Comparison of ENCODE assay signal across 8 mouse cellular contexts in the genomic region with DNA sequence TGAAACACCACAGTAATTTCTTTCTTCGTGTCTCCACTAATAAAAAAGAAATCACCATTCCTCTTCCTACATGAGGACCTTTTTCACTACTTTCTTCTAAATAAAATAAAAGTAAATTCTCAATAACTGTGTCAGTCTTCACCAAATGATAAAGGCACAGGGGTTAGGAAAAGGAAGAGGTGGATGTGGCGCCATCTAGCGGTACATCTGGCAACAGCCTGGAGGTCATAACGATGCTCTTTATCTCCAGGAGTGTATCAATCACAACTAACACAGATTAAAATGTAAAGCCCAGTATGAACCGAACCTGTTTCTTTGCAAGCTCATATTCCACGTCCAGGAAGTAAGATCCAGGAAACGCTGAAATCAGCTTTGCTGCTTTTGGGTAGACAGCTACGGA.
A peak's percentile ranks its signal among the peaks of the same experiment; 100 is the strongest.
DNase-seq lines count a peak whose midpoint lies in the region; TF ChIP-seq lines count a peak whose summit lies in the region.
"Had no signal": no experiment of that assay in that cellular context is flagged by ENCODE, and none has a peak within 500 bp of the region (broad histone marks: within the 10 kb centered on the region; RNA-seq: fewer than 3 reads in every experiment).

No protein-coding gene starts in this region.

- peak; percentile 60 for TF ChIP-seq CTCF in lung, adult 2 months (IDR thresholded peaks at IDR 0.05; ENCODE audit: insufficient read depth, low read length)

- WGBS in lung, adult 2 months, result 70% methylated on average over 8 of the region's 8 CpGs

- no peaks in the 10 kb centered on the region for H3K4me1 ChIP-seq in lung, adult 2 months (ENCODE audit: control insufficient read depth, insufficient read depth, low read length)
- H3K4me1 ChIP-seq: lung, embryonic 15.5 days had no signal

- no peak for TF ChIP-seq POLR2A in lung, adult 2 months (IDR thresholded peaks at IDR 0.05; ENCODE audit: borderline replicate concordance, extremely low read depth, low read depth, low read length)

- H3K4me3 ChIP-seq in lung, adult 2 months (replicated peaks; ENCODE audit: extremely low read depth, low read depth, low read length), result no peak overlapping the region
- H3K4me3 ChIP-seq: lung, embryonic 15.5 days had no signal

- peak; percentile 39 for DNase-seq in layer of hippocampus, adult 11-12 months (ENCODE audit: low spot score)
- DNase-seq in layer of hippocampus, adult 9-10 months (ENCODE audit: low spot score), result no peak
- peak; percentile 58 for DNase-seq in R1 (ENCODE audit: low read depth, low spot score)
- peak; percentile 12 to 24 for DNase-seq in frontal cortex, postnatal 36 days (ENCODE audit: low spot score in 2 of 2)
- peak; percentile 41 for DNase-seq in lung, adult 2 months
- DNase-seq in thymus, adult 18-20 months, result no peak
- no peak for DNase-seq in cerebellum, adult 11-12 months

Comparison
In these comparisons a context has a peak if more than half of its experiments do, and no peak if none do; other contexts are left out.
1. DNase-seq: peak in layer of hippocampus, adult 11-12 months (single experiment), R1 (single experiment), frontal cortex, postnatal 36 days (2 of 2) and lung, adult 2 months (single experiment); none in layer of hippocampus, adult 9-10 months (single experiment), thymus, adult 18-20 months (0 of 2) and cerebellum, adult 11-12 months (single experiment).